Comparison of ENCODE assay signal across 8 mouse cellular contexts in the genomic region with DNA sequence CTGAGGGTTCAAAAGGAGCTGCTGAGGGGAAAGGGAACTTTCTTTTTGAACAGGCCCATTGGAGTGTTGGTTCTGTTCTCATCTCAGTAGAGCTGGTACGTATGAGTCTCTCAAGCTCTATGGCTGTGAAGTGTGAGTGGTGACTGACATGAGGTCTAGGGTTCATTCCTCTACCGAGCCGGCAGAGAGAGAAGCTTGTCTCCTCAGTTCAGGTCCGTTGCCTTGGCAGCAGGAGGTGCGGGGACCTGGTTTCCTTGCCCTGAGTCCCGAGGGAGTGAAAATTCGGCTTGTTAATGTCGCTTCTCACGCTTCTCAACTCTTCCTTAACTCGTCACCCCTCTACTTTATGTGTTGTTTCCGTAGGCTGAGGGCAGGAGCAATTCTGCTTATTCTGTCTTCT. TPM values are rescaled to one million over a fixed set of nuclear protein-coding genes. Genes with fewer than 3 reads are reported as not detected.
DNase-seq lines count a peak whose midpoint lies in the region; ATAC-seq and TF ChIP-seq lines count a peak whose summit lies in the region.

No protein-coding gene starts in this region.

- no peak for TF ChIP-seq RAD21 in CH12.LX (IDR thresholded peaks at IDR 0.05; ENCODE audit: low read depth, low read length)

- H3K9ac ChIP-seq in heart, embryonic 13.5 days, result peak overlapping the region; percentile 89
- H3K9ac ChIP-seq in CH12.LX (ENCODE audit: insufficient read depth, low read depth), result peak overlapping the region; percentile 97
- peak overlapping the region; percentile 50 for H3K9ac ChIP-seq in hindbrain, embryonic 15.5 days

- peaks cover 10% of the 10 kb centered on the region; the same call in 1 of the 2 replicates for H3K27me3 ChIP-seq in heart, embryonic 13.5 days (replicated peaks)
- H3K27me3 ChIP-seq in CH12.LX (replicated peaks), result no peaks in the 10 kb centered on the region
- H3K27me3 ChIP-seq in hindbrain, embryonic 15.5 days, result no peaks in the 10 kb centered on the region

- dilution Hi-C loops in CH12.LX (cut with MboI; ENCODE audit: extremely low pct_ligation_motif_present, extremely low pct_unique_long_range_greater_than_20kb, low sequenced_read_pairs), result no loop called here

- H3K36me3 ChIP-seq in heart, embryonic 13.5 days, result peaks cover 3% of the 10 kb centered on the region
- peaks cover 6 to 20% of the 10 kb centered on the region in 2 experiments for H3K36me3 ChIP-seq in CH12.LX (replicated peaks in 1 of 2; ENCODE audit: control insufficient read depth in 1 of 2, insufficient read depth in 1 of 2, low read length in 1 of 2)
- 0 out of 2 replicates have a peak, but pooled peaks cover under 1% of the 10 kb centered on the region for H3K36me3 ChIP-seq in hindbrain, embryonic 15.5 days

- no peak for ATAC-seq in heart, embryonic 13.5 days (ENCODE audit: extremely low read depth, insufficient number of reproducible peaks, low FRiP score, low TSS enrichment)
- ATAC-seq in hindbrain, embryonic 15.5 days (ENCODE audit: low FRiP score, low read depth), result no peak
- no peak for ATAC-seq in granulocyte monocyte progenitor cell, adult 5-6 weeks (replicated peaks; ENCODE audit: poor library complexity, severe bottlenecking)

- DNase-seq in heart, adult 8-10 months (ENCODE audit: low spot score), result no peak
- DNase-seq in CH12.LX (ENCODE audit: extremely low read depth), result peak; percentile 51
- DNase-seq in brain, adult 2 months (ENCODE audit: low read depth, low spot score), result peak; percentile 31
- peak; percentile 10 for DNase-seq in lung, postnatal 10 days
- DNase-seq in urinary bladder, postnatal 25 days (ENCODE audit: low spot score), result no peak

- peak overlapping the region; percentile 98 for H3K4me2 ChIP-seq in heart, embryonic 13.5 days
- peak overlapping the region; percentile 58 for H3K4me2 ChIP-seq in CH12.LX (ENCODE audit: insufficient read depth, low read depth, poor library complexity, severe bottlenecking)
- H3K4me2 ChIP-seq in hindbrain, embryonic 15.5 days, result peak overlapping the region; percentile 97

- 2% methylated on average over 11 of the region's 11 CpGs for WGBS in heart, embryonic 13.5 days
- WGBS in hindbrain, embryonic 15.5 days, result 1% methylated on average over 11 of the region's 11 CpGs

- H3K79me2 ChIP-seq in CH12.LX (replicated peaks; ENCODE audit: control insufficient read depth, extremely low read depth, insufficient read depth, poor library complexity, severe bottlenecking), result peaks cover 19% of the 10 kb centered on the region

- H3K9me3 ChIP-seq in heart, embryonic 13.5 days, result no peaks in the 10 kb centered on the region
- no peaks in the 10 kb centered on the region for H3K9me3 ChIP-seq in CH12.LX (replicated peaks; ENCODE audit: low read length)
- no peaks in the 10 kb centered on the region for H3K9me3 ChIP-seq in hindbrain, embryonic 15.5 days

- peaks cover 28% of the 10 kb centered on the region for H3K4me1 ChIP-seq in heart, embryonic 13.5 days
- peaks cover 0 to 31% of the 10 kb centered on the region in 2 experiments; a peak in 2 of 4 replicates for H3K4me1 ChIP-seq in CH12.LX (ENCODE audit: control insufficient read depth in 1 of 2, insufficient read depth in 2 of 2)
- peaks cover 27% of the 10 kb centered on the region for H3K4me1 ChIP-seq in hindbrain, embryonic 15.5 days (replicated peaks)

- H3K4me3 ChIP-seq in heart, embryonic 13.5 days, result peak overlapping the region; percentile 82
- peak overlapping the region; percentile 83 to 98 (median 97) for H3K4me3 ChIP-seq in CH12.LX (replicated peaks in 1 of 3; ENCODE audit: low read depth in 2 of 3, low read length in 2 of 3, poor library complexity in 1 of 3)
- peak overlapping the region; percentile 59 for H3K4me3 ChIP-seq in hindbrain, embryonic 15.5 days

- no peak for TF ChIP-seq POLR2A in CH12.LX (IDR thresholded peaks at IDR 0.05; ENCODE audit: low read depth, low read length)

- TF ChIP-seq CTCF in CH12.LX (conservative IDR thresholded peaks at IDR 0.05 in 1 of 2, IDR thresholded peaks at IDR 0.05 in 1 of 2; ENCODE audit: low read depth in 2 of 2, low read length in 2 of 2), result no peak

- H3K27ac ChIP-seq in heart, embryonic 13.5 days (replicated peaks), result peak overlapping the region; percentile 76
- H3K27ac ChIP-seq in CH12.LX (ENCODE audit: insufficient read depth, low read depth), result peak overlapping the region; percentile 16; the same call in 1 of the 2 replicates
- peak overlapping the region; percentile 85 for H3K27ac ChIP-seq in hindbrain, embryonic 15.5 days (replicated peaks)

- TF ChIP-seq EP300 in CH12.LX (IDR thresholded peaks at IDR 0.05; ENCODE audit: low read length), result no peak

- in situ Hi-C loops in CH12.LX (cut with MboI; ENCODE audit: low pct_ligation_motif_present, low pct_unique_long_range_greater_than_20kb, low sequenced_read_pairs), result no loop called here

TF ChIP-seq in CH12.LX, 34 proteins besides CTCF, POLR2A, EP300 and RAD21 (continues in another document):
- TF ChIP-seq TBP (conservative IDR thresholded peaks at IDR 0.05; ENCODE audit: low read depth, low read length) (no peak), PAX5 (IDR thresholded peaks at IDR 0.05; ENCODE audit: low read length) (no peak), E2F4 (IDR thresholded peaks at IDR 0.05; ENCODE audit: insufficient replicate concordance, low read depth, low read length) (no peak), BHLHE40 (IDR thresholded peaks at IDR 0.05; ENCODE audit: low read depth, low read length) (no peak), ETS1 (conservative IDR thresholded peaks at IDR 0.05; ENCODE audit: low read depth, low read length) (no peak), MAZ (IDR thresholded peaks at IDR 0.05; ENCODE audit: low read depth, low read length) (no peak), JUND (conservative IDR thresholded peaks at IDR 0.05; ENCODE audit: low read depth, low read length) (no peak), MXI1 (IDR thresholded peaks at IDR 0.05; ENCODE audit: low read depth, low read length) (no peak), ZKSCAN1 (IDR thresholded peaks at IDR 0.05; ENCODE audit: borderline replicate concordance, low read depth, low read length) (no peak), MYC (IDR thresholded peaks at IDR 0.05; ENCODE audit: low read depth, low read length) (no peak), MAFK (IDR thresholded peaks at IDR 0.05; ENCODE audit: insufficient replicate concordance, low read length) (no peak), JUN (IDR thresholded peaks at IDR 0.05; ENCODE audit: insufficient read depth, low read depth, low read length) (no peak), MEF2A (IDR thresholded peaks at IDR 0.05; ENCODE audit: borderline replicate concordance, low read depth, low read length) (no peak)

RNA-seq across cellular contexts. Expression of a gene that starts 0.6 kb away (rescaled TPM):
- polyA plus RNA-seq in heart, embryonic 13.5 days (2015; fragmentation: Nextera tagmentation; extraction: Ambion mirVana), result 12.9 and 13.5 TPM in 2 replicates
- 10 to 100 TPM; 11.2 to 13.4 (median 12.9) TPM for total RNA-seq in heart, adult 8-10 months (2022)
- 5.9 and 6.8 TPM in 2 replicates for total RNA-seq in CH12.LX (2012; rRNA removed)
- 16.2 and 17.0 TPM in 2 replicates for total RNA-seq in CH12.LX (2014; rRNA removed)
- 8.7 and 10.5 TPM in 2 replicates for polyA plus RNA-seq in CH12.LX (2012; ENCODE audit: insufficient read length, low read depth)
- 31.2 and 32.6 TPM in 2 replicates for polyA plus RNA-seq in hindbrain, embryonic 15.5 days (2015; fragmentation: Nextera tagmentation; extraction: Ambion mirVana)
- total RNA-seq in granulocyte monocyte progenitor cell, adult 5-6 weeks (2014; fragmentation: Nextera tagmentation), result 13.3 and 19.3 TPM in 2 replicates
- total RNA-seq in granulocyte monocyte progenitor cell, adult 5-6 weeks (2017), result 11.1 and 24.3 TPM in 2 replicates

RNA-seq across cellular contexts. Expression of a gene that starts 1.0 kb away (rescaled TPM):
- polyA plus RNA-seq in heart, embryonic 13.5 days (2015; fragmentation: Nextera tagmentation; extraction: Ambion mirVana), result 36.1 and 38.5 TPM in 2 replicates
- total RNA-seq in heart, adult 8-10 months (2022), result 100 to 1,000 TPM; 220 to 268 (median 246) TPM
- 2.1 and 2.2 TPM in 2 replicates for total RNA-seq in CH12.LX (2012; rRNA removed)
- 4.2 and 4.6 TPM in 2 replicates for total RNA-seq in CH12.LX (2014; rRNA removed)
- 1.6 and 1.9 TPM in 2 replicates for polyA plus RNA-seq in CH12.LX (2012; ENCODE audit: insufficient read length, low read depth)
- polyA plus RNA-seq in hindbrain, embryonic 15.5 days (2015; fragmentation: Nextera tagmentation; extraction: Ambion mirVana), result 31.0 and 31.2 TPM in 2 replicates
- 10.4 and 13.2 TPM in 2 replicates for total RNA-seq in granulocyte monocyte progenitor cell, adult 5-6 weeks (2014; fragmentation: Nextera tagmentation)
- 8.0 and 10.9 TPM in 2 replicates for total RNA-seq in granulocyte monocyte progenitor cell, adult 5-6 weeks (2017)

RNA-seq across cellular contexts. Expression of a gene that starts 34.8 kb away (rescaled TPM):
- 19.5 and 21.5 TPM in 2 replicates for polyA plus RNA-seq in heart, embryonic 13.5 days (2015; fragmentation: Nextera tagmentation; extraction: Ambion mirVana)
- total RNA-seq in heart, adult 8-10 months (2022), result 10 to 100 TPM in 2 of 4 experiments, 1 to 10 TPM in 2; 9.4 to 12.7 (median 11.1) TPM
- 14.6 and 17.9 TPM in 2 replicates for total RNA-seq in CH12.LX (2012; rRNA removed)
- total RNA-seq in CH12.LX (2014; rRNA removed), result 16.3 and 19.7 TPM in 2 replicates
- 13.6 and 19.5 TPM in 2 replicates for polyA plus RNA-seq in CH12.LX (2012; ENCODE audit: insufficient read length, low read depth)
- polyA plus RNA-seq in hindbrain, embryonic 15.5 days (2015; fragmentation: Nextera tagmentation; extraction: Ambion mirVana), result 20.9 and 21.0 TPM in 2 replicates
- 26.0 and 28.1 TPM in 2 replicates for total RNA-seq in granulocyte monocyte progenitor cell, adult 5-6 weeks (2014; fragmentation: Nextera tagmentation)
- total RNA-seq in granulocyte monocyte progenitor cell, adult 5-6 weeks (2017), result 32.4 and 37.8 TPM in 2 replicates

RNA-seq across cellular contexts. Expression of a gene that starts 42.9 kb away (rescaled TPM):
- polyA plus RNA-seq in heart, embryonic 13.5 days (2015; fragmentation: Nextera tagmentation; extraction: Ambion mirVana), result 0.62 and 1.6 TPM in 2 replicates
- 1 to 10 TPM in 3 of 4 experiments, under 1 TPM in 1; 0.92 to 2.3 (median 1.4) TPM for total RNA-seq in heart, adult 8-10 months (2022)
- total RNA-seq in CH12.LX (2012; rRNA removed), result 0.29 and 0.34 TPM in 2 replicates
- 0.24 and 0.46 TPM in 2 replicates for total RNA-seq in CH12.LX (2014; rRNA removed)
- polyA plus RNA-seq in CH12.LX (2012; ENCODE audit: insufficient read length, low read depth), result 0.20 and 0.41 TPM in 2 replicates
- 5.0 and 5.1 TPM in 2 replicates for polyA plus RNA-seq in hindbrain, embryonic 15.5 days (2015; fragmentation: Nextera tagmentation; extraction: Ambion mirVana)
- total RNA-seq in granulocyte monocyte progenitor cell, adult 5-6 weeks (2014; fragmentation: Nextera tagmentation), result 3.4 TPM in 1 of 2 replicates, not detected in the other
- total RNA-seq in granulocyte monocyte progenitor cell, adult 5-6 weeks (2017), result 1.8 and 5.4 TPM in 2 replicates

RNA-seq across cellular contexts. Expression of a gene that starts 43.0 kb away (rescaled TPM):
- 23.1 and 26.9 TPM in 2 replicates for polyA plus RNA-seq in heart, embryonic 13.5 days (2015; fragmentation: Nextera tagmentation; extraction: Ambion mirVana)
- 100 to 1,000 TPM in 1 of 4 experiments, 10 to 100 TPM in 3; 69.5 to 108 (median 85.9) TPM for total RNA-seq in heart, adult 8-10 months (2022)
- total RNA-seq in CH12.LX (2012; rRNA removed), result 5.2 and 5.7 TPM in 2 replicates
- total RNA-seq in CH12.LX (2014; rRNA removed), result 5.3 and 5.8 TPM in 2 replicates
- 4.2 and 6.0 TPM in 2 replicates for polyA plus RNA-seq in CH12.LX (2012; ENCODE audit: insufficient read length, low read depth)
- 12.0 and 12.7 TPM in 2 replicates for polyA plus RNA-seq in hindbrain, embryonic 15.5 days (2015; fragmentation: Nextera tagmentation; extraction: Ambion mirVana)
- 20.8 and 34.2 TPM in 2 replicates for total RNA-seq in granulocyte monocyte progenitor cell, adult 5-6 weeks (2014; fragmentation: Nextera tagmentation)
- 14.0 and 30.8 TPM in 2 replicates for total RNA-seq in granulocyte monocyte progenitor cell, adult 5-6 weeks (2017)

Comparison
In these comparisons a context has a peak if more than half of its experiments do, and no peak if none do; other contexts are left out.
1. H3K27ac ChIP-seq: peak in every context shown above with its lines; median percentile 85 in hindbrain, embryonic 15.5 days; 76 in heart, embryonic 13.5 days; 16 in CH12.LX.
2. DNase-seq: peak in CH12.LX (single experiment), brain, adult 2 months (single experiment) and lung, postnatal 10 days (single experiment); none in heart, adult 8-10 months (single experiment) and urinary bladder, postnatal 25 days (single experiment).
3. RNA of a gene that starts 1.0 kb away (total RNA-seq): 220 to 268 TPM in heart, adult 8-10 months; 8.0 to 13.2 TPM in granulocyte monocyte progenitor cell, adult 5-6 weeks and 2.1 to 4.6 TPM in CH12.LX; every median in the first group is over 10 times any median in the second.
4. Peak in every context shown above with its lines, with median percentiles within 50 percentile points of each other: H3K4me2 ChIP-seq, H3K4me3 ChIP-seq and H3K9ac ChIP-seq.